Mouse (Mus musculus): Measurements from ENCODE around the gene Comt. TPM values are rescaled to one million over a fixed set of nuclear protein-coding genes. Genes with fewer than 3 reads are reported as not detected.

The Comt gene
- polyA plus RNA-seq, 1 experiment from 2014 or later: 60.1 TPM

Small RNAs within 50 kb of the gene (microRNA-seq; reads per million reads assigned to microRNA genes)
- not detected for gene Gm26219

Other genes with a start within 250 kb of the Comt start
- gene Ccdc188, start 209.0 kb downstream of the Comt start, polyA plus RNA-seq (2016; fragmentation: Nextera tagmentation; extraction: Ambion mirVana): not detected in 2 replicates
- 9.7 and 10.5 TPM in 2 replicates for gene Zdhhc8, start 191.7 kb downstream of the Comt start, polyA plus RNA-seq (2016; fragmentation: Nextera tagmentation; extraction: Ambion mirVana)
- 134 and 139 TPM in 2 replicates for gene Trmt2a, start 178.2 kb downstream of the Comt start, polyA plus RNA-seq (2016; fragmentation: Nextera tagmentation; extraction: Ambion mirVana)
- 1,297 and 1,372 TPM in 2 replicates for gene Ranbp1, start 178.1 kb downstream of the Comt start, polyA plus RNA-seq (2016; fragmentation: Nextera tagmentation; extraction: Ambion mirVana)
- 3.0 and 5.8 TPM in 2 replicates for gene Gm49776, start 168.5 kb downstream of the Comt start, polyA plus RNA-seq (2016; fragmentation: Nextera tagmentation; extraction: Ambion mirVana)
- gene Dgcr8, start 137.6 kb downstream of the Comt start, polyA plus RNA-seq (2016; fragmentation: Nextera tagmentation; extraction: Ambion mirVana): 48.9 and 49.7 TPM in 2 replicates
- 35.7 and 37.1 TPM in 2 replicates for gene Tango2, start 78.7 kb downstream of the Comt start, polyA plus RNA-seq (2016; fragmentation: Nextera tagmentation; extraction: Ambion mirVana)
- gene Arvcf, start 78.7 kb downstream of the Comt start, polyA plus RNA-seq (2016; fragmentation: Nextera tagmentation; extraction: Ambion mirVana): 116 TPM in 2 replicates
- gene Txnrd2, start 468 bp downstream of the Comt start, polyA plus RNA-seq (2016; fragmentation: Nextera tagmentation; extraction: Ambion mirVana): 31.6 and 35.1 TPM in 2 replicates
- 17.2 and 22.5 TPM in 2 replicates for gene Gnb1l, start 71.9 kb upstream of the Comt start, polyA plus RNA-seq (2016; fragmentation: Nextera tagmentation; extraction: Ambion mirVana)
- 2.3 and 3.1 TPM in 2 replicates for gene Rtl10, start 72.0 kb upstream of the Comt start, polyA plus RNA-seq (2016; fragmentation: Nextera tagmentation; extraction: Ambion mirVana)
- gene Tbx1, start 163.8 kb upstream of the Comt start, polyA plus RNA-seq (2016; fragmentation: Nextera tagmentation; extraction: Ambion mirVana): 0.95 and 1.1 TPM in 2 replicates
- gene Gp1bb, start 195.6 kb upstream of the Comt start, polyA plus RNA-seq (2016; fragmentation: Nextera tagmentation; extraction: Ambion mirVana): 3.0 and 3.2 TPM in 2 replicates
- gene Gm49601, start 199.6 kb upstream of the Comt start, polyA plus RNA-seq (2016; fragmentation: Nextera tagmentation; extraction: Ambion mirVana): 2.3 and 2.4 TPM in 2 replicates
- gene Sept5, start 203.1 kb upstream of the Comt start, polyA plus RNA-seq (2016; fragmentation: Nextera tagmentation; extraction: Ambion mirVana): 21.0 and 21.5 TPM in 2 replicates

Data from forebrain, embryonic 10.5 days (tissue).